ENCODE assay signal across 8 mouse cellular contexts in the genomic region with DNA sequence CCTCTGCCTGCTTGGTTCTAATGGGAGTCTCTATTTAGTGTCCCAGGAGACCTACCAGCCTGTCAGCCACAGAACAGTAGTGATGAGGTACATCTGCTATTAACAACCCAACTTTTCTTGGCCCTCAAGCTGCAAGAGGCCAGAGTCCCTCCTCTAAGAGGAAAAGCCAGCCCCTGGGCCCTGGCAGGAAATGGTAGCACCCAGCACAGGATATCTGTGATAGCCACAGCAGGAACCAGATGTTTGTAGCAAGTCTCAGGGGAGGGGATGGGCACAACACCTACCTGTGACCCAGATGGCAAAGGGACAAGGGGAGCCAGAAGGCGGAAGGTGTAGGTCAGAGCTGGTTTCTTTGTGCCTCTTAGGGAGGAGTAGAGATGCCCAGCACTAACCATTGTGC. TPM values are rescaled to one million over a fixed set of nuclear protein-coding genes. Genes with fewer than 3 reads are reported as not detected.
DNase-seq lines count a peak whose midpoint lies in the region; ATAC-seq and TF ChIP-seq lines count a peak whose summit lies in the region.
"Had no signal": no experiment of that assay in that cellular context is flagged by ENCODE, and none has a peak within 500 bp of the region (broad histone marks: within the 10 kb centered on the region; RNA-seq: fewer than 3 reads in every experiment).

No protein-coding gene starts in this region.

- H3K4me3 ChIP-seq in ES-E14 (ENCODE audit: insufficient read depth in 1 of 2, low read depth in 1 of 2, low read length in 2 of 2, poor library complexity in 1 of 2, severe bottlenecking in 1 of 2): no peak overlapping the region
- H3K4me3 ChIP-seq in embryonic facial prominence, embryonic 15.5 days (replicated peaks): no peak overlapping the region
- no peak overlapping the region for H3K4me3 ChIP-seq in kidney, embryonic 16.5 days (ENCODE audit: low read length)
- no peak overlapping the region for H3K4me3 ChIP-seq in midbrain, embryonic 16.5 days (ENCODE audit: low read depth, low read length)

- H3K27ac ChIP-seq in ES-E14 (ENCODE audit: insufficient read depth, low read depth, low read length, poor library complexity, severe bottlenecking): peak overlapping the region; percentile 95
- H3K27ac ChIP-seq in embryonic facial prominence, embryonic 15.5 days (replicated peaks): peak overlapping the region; percentile 67
- peak overlapping the region; percentile 5; the same call in 1 of the 2 replicates for H3K27ac ChIP-seq in kidney, embryonic 16.5 days (ENCODE audit: low read length)
- no peak overlapping the region for H3K27ac ChIP-seq in midbrain, embryonic 16.5 days (ENCODE audit: low read length)

- no peaks in the 10 kb centered on the region for H3K27me3 ChIP-seq in embryonic facial prominence, embryonic 15.5 days
- H3K27me3 ChIP-seq in kidney, embryonic 16.5 days (ENCODE audit: insufficient read depth, low read length): no peaks in the 10 kb centered on the region
- H3K27me3 ChIP-seq in midbrain, embryonic 16.5 days (ENCODE audit: control insufficient read depth, insufficient read depth, low read depth, low read length): no peaks in the 10 kb centered on the region

- H3K9ac ChIP-seq in ES-E14 (ENCODE audit: insufficient read depth, low read depth, low read length, poor library complexity, severe bottlenecking): no peak overlapping the region; the same call in 1 of the 2 replicates
- H3K9ac ChIP-seq in embryonic facial prominence, embryonic 15.5 days: no peak overlapping the region
- H3K9ac ChIP-seq in kidney, embryonic 16.5 days (replicated peaks; ENCODE audit: low read length): no peak overlapping the region
- no peak overlapping the region for H3K9ac ChIP-seq in midbrain, embryonic 16.5 days (ENCODE audit: low read depth, low read length)

- DNase-seq in ES-E14 (ENCODE audit: low read depth, low spot score): no peak
- peak; percentile 46 for DNase-seq in naive thymus-derived CD4-positive, alpha-beta T cell, adult 2 months (ENCODE audit: low read depth)
- DNase-seq in left cerebral cortex, postnatal 10 days (ENCODE audit: extremely low spot score in 1 of 2, low spot score in 2 of 2): no peak
- no peak for DNase-seq in Muller cell, postnatal 12 days (ENCODE audit: inconsistent ontology term)

- 76% methylated on average over 1 of the region's 1 CpGs for WGBS in embryonic facial prominence, embryonic 15.5 days
- 85% methylated on average over 1 of the region's 1 CpGs for WGBS in kidney, embryonic 16.5 days
- 100% methylated on average over 1 of the region's 1 CpGs for WGBS in midbrain, embryonic 16.5 days

- no peaks in the 10 kb centered on the region for H3K36me3 ChIP-seq in ES-E14 (ENCODE audit: control insufficient read depth, insufficient read depth, low read length, poor library complexity, severe bottlenecking)
- H3K36me3 ChIP-seq in embryonic facial prominence, embryonic 15.5 days: no peaks in the 10 kb centered on the region
- no peaks in the 10 kb centered on the region for H3K36me3 ChIP-seq in kidney, embryonic 16.5 days (ENCODE audit: insufficient read depth, low read length)
- H3K36me3 ChIP-seq in midbrain, embryonic 16.5 days (ENCODE audit: control insufficient read depth, insufficient read depth, low read length): no peaks in the 10 kb centered on the region

- H3K4me1 ChIP-seq in ES-E14 (ENCODE audit: control insufficient read depth in 2 of 2, insufficient read depth in 2 of 2, low read length in 2 of 2, poor library complexity in 1 of 2): peaks cover 16 to 22% of the 10 kb centered on the region in 2 experiments
- H3K4me1 ChIP-seq in embryonic facial prominence, embryonic 15.5 days: peaks cover 36% of the 10 kb centered on the region
- peaks cover 39% of the 10 kb centered on the region for H3K4me1 ChIP-seq in kidney, embryonic 16.5 days (ENCODE audit: insufficient read depth, low read length)
- 0 out of 2 replicates have a peak, but pooled peaks cover 6% of the 10 kb centered on the region for H3K4me1 ChIP-seq in midbrain, embryonic 16.5 days (ENCODE audit: control insufficient read depth, insufficient read depth, low read length)

- intact Hi-C loops in left cerebral cortex, postnatal 10 days (cut with DNase I): no loop called here

- H3K4me2 ChIP-seq in embryonic facial prominence, embryonic 15.5 days (replicated peaks): no peak overlapping the region
- no peak overlapping the region for H3K4me2 ChIP-seq in kidney, embryonic 16.5 days (replicated peaks; ENCODE audit: low read depth, low read length)
- H3K4me2 ChIP-seq in midbrain, embryonic 16.5 days (ENCODE audit: low read length): no peak overlapping the region

- ATAC-seq in embryonic facial prominence, embryonic 15.5 days (ENCODE audit: insufficient number of reproducible peaks, low FRiP score, low TSS enrichment, low read depth): peak; percentile 16; the same call in 1 of the 2 replicates
- peak; percentile 12; the same call in 1 of the 2 replicates for ATAC-seq in kidney, embryonic 16.5 days (ENCODE audit: low FRiP score, low TSS enrichment)
- ATAC-seq in midbrain, embryonic 16.5 days: no peak

- H3K9me3 ChIP-seq in ES-E14 (ENCODE audit: control insufficient read depth, insufficient read depth, low read depth, low read length): no peaks in the 10 kb centered on the region
- H3K9me3 ChIP-seq in embryonic facial prominence, embryonic 15.5 days (replicated peaks): no peaks in the 10 kb centered on the region
- no peaks in the 10 kb centered on the region for H3K9me3 ChIP-seq in kidney, embryonic 16.5 days (ENCODE audit: low read length)
- no peaks in the 10 kb centered on the region for H3K9me3 ChIP-seq in midbrain, embryonic 16.5 days (replicated peaks; ENCODE audit: control insufficient read depth, low read length, poor library complexity, severe bottlenecking)

- in situ Hi-C loops in ES-E14 (cut with MboI; ENCODE audit: low sequenced_read_pairs in 2 of 2, unreplicated experiment in 2 of 2): no loop called here

TF ChIP-seq in ES-E14, 5 proteins besides CTCF, POLR2A, EP300 and RAD21:
- TF ChIP-seq HCFC1 (IDR thresholded peaks at IDR 0.05; ENCODE audit: borderline replicate concordance, insufficient read depth, low read length) (no peak), CHD2 (IDR thresholded peaks at IDR 0.05; ENCODE audit: low read depth, low read length) (no peak), ZNF384 (IDR thresholded peaks at IDR 0.05; ENCODE audit: low read depth, low read length) (no peak), MAFK (IDR thresholded peaks at IDR 0.05; ENCODE audit: insufficient read depth, low read depth, low read length) (no peak), ZC3H11A (IDR thresholded peaks at IDR 0.05; ENCODE audit: borderline replicate concordance, low read depth, low read length) (no peak)

RNA-seq across cellular contexts. Expression of a gene that starts 5.0 kb away (rescaled TPM):
- 0.90 and 1.4 TPM in 2 replicates for total RNA-seq in ES-E14 (2012; rRNA removed)
- polyA plus RNA-seq in embryonic facial prominence, embryonic 15.5 days (2015; fragmentation: Nextera tagmentation; extraction: Ambion mirVana): 0.45 and 0.53 TPM in 2 replicates
- polyA plus RNA-seq in kidney, embryonic 16.5 days (2015; fragmentation: Nextera tagmentation; extraction: Ambion mirVana): 0.50 and 0.60 TPM in 2 replicates
- total RNA-seq in left cerebral cortex, postnatal 10 days (2021): under 1 TPM; 0.63 to 0.75 TPM
- 0.08 TPM in 1 of 2 replicates, not detected in the other for polyA plus RNA-seq in midbrain, embryonic 16.5 days (2015; fragmentation: Nextera tagmentation; extraction: Ambion mirVana)

RNA-seq across cellular contexts. Expression of a gene that starts 33.8 kb away (rescaled TPM):
- total RNA-seq in ES-E14 (2012; rRNA removed): 5.9 and 8.7 TPM in 2 replicates
- polyA plus RNA-seq in embryonic facial prominence, embryonic 15.5 days (2015; fragmentation: Nextera tagmentation; extraction: Ambion mirVana): 5.5 and 6.6 TPM in 2 replicates
- polyA plus RNA-seq in kidney, embryonic 16.5 days (2015; fragmentation: Nextera tagmentation; extraction: Ambion mirVana): 4.1 and 4.9 TPM in 2 replicates
- 10 to 100 TPM; 26.0 to 26.8 TPM for total RNA-seq in left cerebral cortex, postnatal 10 days (2021)
- polyA plus RNA-seq in midbrain, embryonic 16.5 days (2015; fragmentation: Nextera tagmentation; extraction: Ambion mirVana): 2.3 and 3.1 TPM in 2 replicates

RNA-seq across cellular contexts. Expression of a gene that starts 34.2 kb away (rescaled TPM):
- total RNA-seq in ES-E14 (2012; rRNA removed): 16.7 and 22.1 TPM in 2 replicates
- polyA plus RNA-seq in embryonic facial prominence, embryonic 15.5 days (2015; fragmentation: Nextera tagmentation; extraction: Ambion mirVana): not detected in 2 replicates
- polyA plus RNA-seq in kidney, embryonic 16.5 days (2015; fragmentation: Nextera tagmentation; extraction: Ambion mirVana): not detected in 2 replicates
- 1 to 10 TPM; 5.6 to 6.0 TPM for total RNA-seq in left cerebral cortex, postnatal 10 days (2021)
- not detected in 2 replicates for polyA plus RNA-seq in midbrain, embryonic 16.5 days (2015; fragmentation: Nextera tagmentation; extraction: Ambion mirVana)
- polyA plus RNA-seq: intestine, embryonic 14.5 days had no signal
